Mouse (Mus musculus) liver, postnatal 0 days (tissue): ENCODE data around the gene Selenof. TPM values are rescaled to one million over a fixed set of nuclear protein-coding genes. Genes with fewer than 3 reads are reported as not detected.
A peak's percentile ranks its signal among the peaks of the same experiment; 100 is the strongest.

ENCODE experiments used
- ATAC-seq: fragments of 200-750 bp; cut with Nextera tagmentation; 2 replicates; pipeline ENCODE4 v1.8.0; 2017; ENCODE audit warnings: mild to moderate bottlenecking, moderate library complexity
- DNase-seq: peaks from one replicate; pipeline ENCODE4 v3.0.0-alpha.2; 2016
- H3K27ac ChIP-seq: fragments of 300-500 bp; sonication (generic); 2 replicates; pipeline ENCODE4 v1.5.1; 2014; ENCODE audit warnings: antibody characterized with exemption, moderate library complexity, mild to moderate bottlenecking, low read depth
- H3K27me3 ChIP-seq: fragments of 300-500 bp; sonication (generic); 2 replicates; pipeline ENCODE4 v1.6.1; 2014; ENCODE audit warnings: low read length, control low read depth, mixed read lengths; ENCODE audit not compliant: insufficient read depth
- H3K36me3 ChIP-seq: fragments of 300-500 bp; sonication (generic); replicated peaks from 2 replicates; pipeline ENCODE4 v1.6.1; 2014; ENCODE audit warnings: mild to moderate bottlenecking, control low read depth, low read length, moderate library complexity, mixed read lengths; ENCODE audit not compliant: insufficient read depth
- H3K4me1 ChIP-seq: fragments of 300-500 bp; sonication (generic); 2 replicates; pipeline ENCODE4 v1.6.1; 2014; ENCODE audit warnings: antibody characterized with exemption, mild to moderate bottlenecking, control low read depth; ENCODE audit not compliant: insufficient read depth
- H3K4me2 ChIP-seq: fragments of 300-500 bp; sonication (generic); 2 replicates; pipeline ENCODE4 v1.6.1; 2014; ENCODE audit warnings: low read depth, mild to moderate bottlenecking, low read length, moderate library complexity, mixed read lengths
- H3K4me3 ChIP-seq: fragments of 300-500 bp; sonication (generic); 2 replicates; pipeline ENCODE4 v1.5.1; 2014; ENCODE audit warnings: low read depth, low read length
- H3K9ac ChIP-seq: fragments of 300-500 bp; sonication (generic); replicated peaks from 2 replicates; pipeline ENCODE4 v1.6.1; 2014; ENCODE audit warnings: mild to moderate bottlenecking, moderate library complexity
- H3K9me3 ChIP-seq: fragments of 300-500 bp; sonication (generic); 2 replicates; pipeline ENCODE4 v1.6.1; 2016; ENCODE audit warnings: mild to moderate bottlenecking, control low read depth, low read length, mixed read lengths
- CTCF ChIP-seq: sonication (generic); IDR thresholded peaks from 2 replicates; pipeline ENCODE4 v1.5.1; 2016; ENCODE audit warnings: antibody characterized with exemption, low read depth
- EP300 ChIP-seq: IDR thresholded peaks from 2 replicates; pipeline ENCODE4 v1.6.1; 2016; ENCODE audit warnings: antibody characterized with exemption, low read depth, mild to moderate bottlenecking
- WGBS: fragments of 180-500 bp; shearing (Covaris S2); extraction: QIAGEN DNeasy Blood & Tissue Kit; methylation state at CpG from one replicate; pipeline ENCODE4 v1.1.7; 2014; ENCODE audit not compliant: insufficient replicate concordance; 5-methylcytosine and 5-hydroxymethylcytosine counted together
- polyA plus RNA-seq: library from polyadenylated mRNA; unstranded; fragments of >200 nt; fragmentation: Nextera tagmentation; extraction: Ambion mirVana; gene quantifications from 2 replicates; pipeline ENCODE4 v1.2.1, GENCODE M21; 2015

Gene Selenof
- polyA plus RNA-seq, 1 experiment from 2014 or later: 284 TPM

GRCm38 (mm10) chr3:144617633-144618180, 47.6 kb downstream of the Selenof start:
- Histone ChIP-seq H3K27ac (0 out of 2 replicates have a peak overlapping the region, but pooled peaks have one; percentile 3), H3K27me3 (no peaks in the 10 kb centered on the region), H3K9me3 (no peaks in the 10 kb centered on the region), H3K4me2 (peak overlapping the region; percentile 18; the same call in 1 of the 2 replicates), H3K36me3 (no peaks in the 10 kb centered on the region), H3K4me1 (peaks cover 5% of the 10 kb centered on the region; the same call in 1 of the 2 replicates), H3K4me3 (no peak overlapping the region), H3K9ac (no peak overlapping the region)
- TF ChIP-seq CTCF: no peak
- no peak for TF ChIP-seq EP300
- ATAC-seq (no peak), DNase-seq (no peak)
- 61% methylated on average over 10 of the region's 10 CpGs for WGBS

DNA sequence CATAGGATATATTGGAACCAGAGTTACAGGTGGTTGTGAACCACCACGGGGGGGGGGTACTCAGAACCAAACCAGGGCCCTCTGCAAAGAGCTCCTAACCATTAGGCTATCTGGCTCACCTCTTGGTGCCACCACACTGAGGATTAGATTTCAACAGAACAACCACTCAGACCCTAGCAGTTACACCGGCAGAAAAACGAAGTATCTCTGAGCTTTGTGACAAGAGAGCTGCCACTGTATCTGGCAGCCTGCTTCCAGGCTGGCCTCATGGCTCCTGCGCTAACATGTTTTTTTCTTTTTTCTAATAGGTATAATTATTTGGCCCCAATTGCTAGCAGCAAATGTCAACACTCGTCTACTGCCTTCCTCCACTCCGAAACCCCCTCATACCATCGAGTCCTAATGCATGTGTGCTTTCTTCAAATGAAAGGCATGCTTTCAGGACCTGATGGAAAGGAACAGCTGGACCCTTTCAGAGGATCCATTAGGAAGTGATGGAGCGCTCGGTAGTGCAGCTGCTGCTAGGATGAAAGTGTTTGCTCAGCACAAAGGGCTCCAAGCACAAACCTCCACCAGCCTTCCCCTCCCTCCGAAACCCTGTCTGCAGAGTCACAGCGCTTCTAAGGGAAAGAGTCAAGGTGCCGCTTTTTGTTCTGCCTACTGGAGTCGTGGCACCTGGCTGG, 53.0 kb downstream of the Selenof start:
- Histone ChIP-seq H3K9ac (no peak overlapping the region), H3K4me2 (no peak overlapping the region), H3K27ac (no peak overlapping the region), H3K4me3 (no peak overlapping the region), H3K27me3 (no peaks in the 10 kb centered on the region), H3K36me3 (no peaks in the 10 kb centered on the region), H3K9me3 (no peaks in the 10 kb centered on the region; the same call in 1 of the 2 replicates), H3K4me1 (peaks cover 17% of the 10 kb centered on the region)
- ATAC-seq (no peak), DNase-seq (no peak)
- 90% methylated on average over 13 of the region's 13 CpGs for WGBS
- TF ChIP-seq EP300: no peak
- TF ChIP-seq CTCF: no peak

GRCm38 (mm10) chr3:144625691-144626090, 55.6 kb downstream of the Selenof start:
- 71% methylated on average over 5 of the region's 5 CpGs for WGBS
- TF ChIP-seq CTCF (no peak), EP300 (no peak)
- DNase-seq: no peak

GRCm38 (mm10) chr3:144628005-144628914, 58.2 kb downstream of the Selenof start:
- peak overlapping the region; percentile 97 for H3K27ac ChIP-seq
- 27% methylated on average over 11 of the region's 11 CpGs for WGBS
- TF ChIP-seq EP300 (peak; percentile 97), CTCF (peak; percentile 31)
- no peaks in the 10 kb centered on the region; the same call in 1 of the 2 replicates for H3K9me3 ChIP-seq
- no peaks in the 10 kb centered on the region for H3K27me3 ChIP-seq
- peak overlapping the region; percentile 65 for H3K4me2 ChIP-seq
- H3K9ac ChIP-seq: peak overlapping the region; percentile 46; the same call in 1 of the 2 replicates
- no peaks in the 10 kb centered on the region for H3K36me3 ChIP-seq
- DNase-seq (peak; percentile 52), ATAC-seq (peak; percentile 99)
- peaks cover 29% of the 10 kb centered on the region for H3K4me1 ChIP-seq
- peak overlapping the region; percentile 24 for H3K4me3 ChIP-seq

More at GRCm38 (mm10) chr3:144625691-144626090, 55.6 kb downstream of the Selenof start:
- ATAC-seq: no peak
- Histone ChIP-seq H3K4me2 (no peak overlapping the region), H3K27me3 (no peaks in the 10 kb centered on the region), H3K36me3 (no peaks in the 10 kb centered on the region), H3K4me1 (peaks cover 29% of the 10 kb centered on the region), H3K9me3 (no peaks in the 10 kb centered on the region; the same call in 1 of the 2 replicates), H3K9ac (no peak overlapping the region), H3K4me3 (no peak overlapping the region), H3K27ac (no peak overlapping the region)

DNA sequence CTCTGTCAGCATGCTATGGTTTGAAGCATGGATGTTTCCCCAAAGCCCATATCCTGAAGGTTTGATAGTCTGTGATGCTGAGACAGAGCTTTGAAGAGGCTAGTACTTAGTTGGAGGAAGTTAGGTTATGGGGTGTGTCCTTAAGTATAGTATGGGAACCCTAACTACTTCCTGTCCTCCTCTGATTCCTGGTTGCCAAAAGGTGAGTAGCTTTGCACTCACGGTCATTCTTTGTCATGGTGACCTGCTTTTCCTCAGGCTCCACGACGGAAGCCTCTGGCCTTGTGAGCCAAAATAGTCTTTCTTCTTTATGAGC, 58.8 kb downstream of the Selenof start:
- Histone ChIP-seq H3K27me3 (no peaks in the 10 kb centered on the region), H3K4me3 (no peak overlapping the region), H3K27ac (peak overlapping the region; percentile 97), H3K4me1 (peaks cover 29% of the 10 kb centered on the region), H3K9ac (no peak overlapping the region), H3K36me3 (no peaks in the 10 kb centered on the region), H3K9me3 (no peaks in the 10 kb centered on the region; the same call in 1 of the 2 replicates), H3K4me2 (no peak overlapping the region)
- WGBS: 74% methylated on average over 3 of the region's 3 CpGs
- ATAC-seq: no peak
- TF ChIP-seq EP300 (no peak), CTCF (no peak)
- DNase-seq: no peak

DNA sequence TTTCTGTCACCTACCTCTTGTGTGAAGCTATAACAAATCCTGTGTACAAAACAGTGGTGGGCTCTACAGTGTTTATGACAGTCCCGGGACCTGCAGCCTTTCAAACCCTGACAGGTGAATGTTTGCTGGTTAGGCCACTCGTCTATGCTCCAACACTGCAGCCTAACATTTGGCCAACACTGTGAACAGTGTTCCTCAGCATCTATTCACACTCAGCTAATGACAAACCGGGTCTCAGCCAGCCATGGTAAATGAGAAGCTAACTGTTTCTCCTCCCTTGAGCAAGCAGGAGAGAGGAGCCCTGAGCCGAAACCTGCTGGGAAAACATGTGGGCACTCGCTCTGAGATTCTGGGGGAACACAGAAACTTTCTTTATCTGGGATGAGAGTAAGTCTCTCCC, 65.1 kb downstream of the Selenof start:
- Histone ChIP-seq H3K27me3 (no peaks in the 10 kb centered on the region), H3K9me3 (0 out of 2 replicates have a peak, but pooled peaks cover 4% of the 10 kb centered on the region), H3K9ac (no peak overlapping the region), H3K4me2 (no peak overlapping the region), H3K4me3 (no peak overlapping the region), H3K27ac (no peak overlapping the region), H3K36me3 (no peaks in the 10 kb centered on the region), H3K4me1 (no peaks in the 10 kb centered on the region)
- TF ChIP-seq EP300 (no peak), CTCF (no peak)
- 86% methylated on average over 5 of the region's 5 CpGs for WGBS
- ATAC-seq (no peak), DNase-seq (no peak)
